Mouse (Mus musculus): ENCODE results near the gene Ercc6.

DNA sequence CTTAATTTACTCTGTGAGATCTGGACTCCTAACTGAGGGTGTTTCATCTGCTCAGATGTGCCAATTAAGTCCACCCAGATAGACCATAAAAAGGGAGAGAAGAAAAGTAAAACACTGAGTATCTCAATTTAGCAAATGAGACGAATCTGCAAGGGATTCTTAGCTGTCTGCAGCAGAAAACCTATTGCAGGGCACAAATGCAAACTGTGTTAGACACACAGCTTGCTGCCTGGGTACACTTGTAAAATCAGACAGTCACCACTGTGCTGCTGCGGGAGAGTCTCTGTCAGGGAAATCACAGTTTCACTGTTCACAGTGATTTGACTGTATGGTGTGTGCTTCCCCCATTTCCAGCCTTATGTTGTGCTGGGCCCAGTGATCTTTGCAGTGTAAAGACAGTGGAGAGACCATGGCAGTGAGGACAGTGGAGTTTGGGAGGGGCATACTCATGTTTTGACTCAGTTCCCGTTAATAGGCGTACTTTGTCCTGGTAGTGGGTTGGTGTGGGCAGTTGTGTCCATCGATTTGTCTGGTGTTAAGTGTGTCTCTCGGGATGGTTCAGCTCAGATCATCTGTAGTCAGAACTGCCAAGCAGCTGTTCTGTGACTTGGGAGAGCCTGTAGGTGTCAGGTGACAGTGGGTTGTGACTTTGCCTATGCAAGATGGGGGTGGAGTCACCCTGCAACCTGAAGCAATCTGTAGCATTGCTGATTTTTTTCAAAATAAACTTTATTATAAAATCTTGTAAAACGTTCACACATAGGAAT lies 19.2 kb downstream of the Ercc6 start:
- TF ChIP-seq POLR2A (IDR thresholded peaks at IDR 0.05; ENCODE audit: borderline replicate concordance, low read depth, low read length) = no peak
- no peak for TF ChIP-seq CTCF (IDR thresholded peaks at IDR 0.05; ENCODE audit: low read depth, low read length)
